Mouse (Mus musculus): ENCODE measurements around the gene Dglucy.
"Not testable (repeated sequence)": the region's sequence is repeated elsewhere in the genome, so short reads cannot be mapped to it uniquely, and the experiment has no call there.

Dglucy gene

DNA sequence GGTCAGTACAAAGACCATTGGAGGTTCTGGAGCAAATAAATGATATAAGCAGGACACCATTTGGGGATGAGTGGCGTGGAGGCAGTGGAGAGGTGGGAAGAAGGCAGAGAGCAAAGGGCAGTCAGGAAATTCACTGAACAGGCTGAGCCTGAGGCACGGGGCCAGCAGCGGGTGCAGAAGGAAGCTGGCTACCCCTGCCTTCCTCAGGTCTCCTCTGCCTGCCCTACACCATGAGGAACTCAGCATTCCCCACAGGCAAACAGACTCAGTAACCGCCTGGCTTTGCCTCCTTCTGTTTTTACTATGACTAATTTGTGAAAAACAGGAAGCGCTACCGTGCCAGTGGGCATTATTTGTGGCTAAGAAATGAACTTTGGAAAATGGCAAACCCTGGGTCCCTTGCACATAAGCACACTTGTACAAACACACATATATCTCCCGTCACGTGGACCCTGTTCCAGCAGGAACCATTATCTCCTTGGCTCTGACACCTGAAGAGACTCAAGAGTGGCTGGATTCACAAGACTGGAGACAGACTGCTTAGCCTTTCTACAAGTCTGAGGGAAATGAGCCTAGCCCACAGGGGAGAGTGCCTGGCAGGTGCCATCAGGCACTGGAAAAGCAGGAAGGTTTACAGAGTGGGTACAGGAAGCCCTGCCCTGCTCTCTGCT is 2.8 kb upstream of the Dglucy start:
- ChIA-PET POLR2A (no interaction called here), CTCF (no interaction called here)

GRCm38 (mm10) chr12:100776991-100777390 is 1.9 kb upstream of the Dglucy start:
- ChIA-PET POLR2A (no interaction called here), CTCF (no interaction called here)

- POLR2A ChIA-PET = interaction anchor here in 3 of 4 experiments (0.8 to 3.0 kb wide), 14 partner anchors 9 to 54 kb away, joined by 3 to 16 read pairs (median 4); no protein-coding TSS in a partner anchor
- CTCF ChIA-PET = interaction anchor here in 2 of 4 experiments (0.8 to 0.9 kb wide), 2 partner anchors 53 to 63 kb away, joined by 3 read pairs; no protein-coding TSS in a partner anchor
These were observed 452 bp upstream of the Dglucy start for GRCm38 (mm10) chr12:100778276-100778933.

DNA sequence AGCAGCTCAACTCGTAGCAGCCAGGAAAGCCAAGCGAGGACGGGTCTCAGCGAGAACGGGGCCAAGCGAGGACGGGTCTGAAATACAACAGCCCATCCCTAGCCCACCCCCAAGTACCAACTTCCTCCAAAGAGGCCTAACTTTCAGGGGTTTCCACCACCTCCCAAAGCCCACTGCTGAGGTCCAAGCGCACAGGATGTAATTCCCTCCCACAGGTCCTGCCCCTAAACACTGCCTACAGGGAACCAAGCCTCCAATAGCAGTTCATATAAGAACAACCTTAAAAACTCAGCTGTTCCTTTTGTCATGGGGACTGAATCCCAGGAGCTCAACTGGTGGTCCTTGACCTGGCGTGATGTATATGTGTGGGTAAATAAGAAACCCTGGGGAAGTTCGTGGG is 1.6 kb downstream of the Dglucy start:
- ChIA-PET POLR2A (interaction anchor here in 3 of 4 experiments (1.0 to 3.0 kb wide), 9 partner anchors 9 to 56 kb away, joined by 3 to 16 read pairs (median 5); no protein-coding TSS in a partner anchor), CTCF (no interaction called here)

- ChIA-PET CTCF (interaction anchor here in 2 of 4 experiments (1.0 to 1.1 kb wide), 2 partner anchors 11 to 59 kb away, joined by 4 to 5 read pairs; no protein-coding TSS in a partner anchor), POLR2A (interaction anchor here in 3 of 4 experiments (0.6 to 3.0 kb wide), 9 partner anchors 13 to 1347 kb away, joined by 3 to 8 read pairs (median 4); partner anchors contain the start of gene Slc24a4 (in 1 of the 3))
These were observed 2.7 kb downstream of the Dglucy start for GRCm38 (mm10) chr12:100781428-100782120.

- POLR2A ChIA-PET = interaction anchor here in 1 of 4 experiments (0.5 kb wide), 1 partner anchor 86 kb away, joined by 3 read pairs; no protein-coding TSS in a partner anchor
- CTCF ChIA-PET = no interaction called here
These were observed 5.3 kb downstream of the Dglucy start for GRCm38 (mm10) chr12:100784152-100784551.

- ChIA-PET CTCF (no interaction called here), POLR2A (no interaction called here)
These were observed 6.5 kb downstream of the Dglucy start for GRCm38 (mm10) chr12:100785344-100785743.

DNA sequence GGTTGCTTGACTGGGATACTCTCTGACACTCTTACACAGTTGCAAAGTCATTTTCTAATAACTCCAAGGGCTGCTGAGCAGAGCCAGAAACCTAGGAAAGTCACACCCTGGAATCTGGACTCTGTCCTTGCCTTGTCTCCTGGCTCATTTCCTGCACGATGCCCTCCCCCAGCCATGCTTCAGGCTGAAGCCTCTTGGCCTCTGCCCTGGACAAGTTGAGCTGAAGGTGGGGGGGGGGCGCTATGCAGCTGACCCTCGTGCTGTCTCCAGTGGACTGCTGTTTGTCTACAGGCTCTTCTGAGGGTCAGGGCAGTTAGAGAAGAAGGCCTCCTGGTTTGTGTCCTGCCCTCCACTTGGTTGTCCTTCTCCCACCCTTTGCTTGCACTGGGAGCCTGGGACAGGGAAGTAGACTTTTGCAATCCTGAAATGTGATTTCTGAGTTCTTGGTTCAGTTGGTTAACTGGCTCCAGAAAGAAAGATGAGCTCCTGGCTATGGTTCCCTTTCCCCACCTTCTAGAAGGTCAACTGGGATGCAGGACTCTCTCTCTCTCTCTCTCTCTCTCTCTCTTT is 11.2 kb downstream of the Dglucy start:
- POLR2A ChIA-PET = interaction anchor here in 3 of 4 experiments (0.6 to 1.4 kb wide), 3 partner anchors 11 to 64 kb away, joined by 3 to 7 read pairs (median 4); partner anchors contain the start of gene Dglucy (in 2 of the 3)
- CTCF ChIA-PET = interaction anchor here in 1 of 4 experiments (0.7 kb wide), 1 partner anchor 153 kb away, joined by 3 read pairs; no protein-coding TSS in a partner anchor

GRCm38 (mm10) chr12:100791425-100791824 is 12.6 kb downstream of the Dglucy start:
- CTCF ChIA-PET = no interaction called here
- POLR2A ChIA-PET = no interaction called here

- CTCF ChIA-PET = interaction anchor here in 2 of 4 experiments (0.5 to 1.7 kb wide), 3 partner anchors 34 to 157 kb away, joined by 3 to 4 read pairs (median 3); no protein-coding TSS in a partner anchor
- POLR2A ChIA-PET = interaction anchor here in 3 of 4 experiments (0.5 to 1.9 kb wide), 9 partner anchors 10 to 235 kb away, joined by 3 to 9 read pairs (median 4); partner anchors contain the start of gene Dglucy (in 2 of the 3)
These were observed 15.8 kb downstream of the Dglucy start for GRCm38 (mm10) chr12:100794450-100795230.

DNA sequence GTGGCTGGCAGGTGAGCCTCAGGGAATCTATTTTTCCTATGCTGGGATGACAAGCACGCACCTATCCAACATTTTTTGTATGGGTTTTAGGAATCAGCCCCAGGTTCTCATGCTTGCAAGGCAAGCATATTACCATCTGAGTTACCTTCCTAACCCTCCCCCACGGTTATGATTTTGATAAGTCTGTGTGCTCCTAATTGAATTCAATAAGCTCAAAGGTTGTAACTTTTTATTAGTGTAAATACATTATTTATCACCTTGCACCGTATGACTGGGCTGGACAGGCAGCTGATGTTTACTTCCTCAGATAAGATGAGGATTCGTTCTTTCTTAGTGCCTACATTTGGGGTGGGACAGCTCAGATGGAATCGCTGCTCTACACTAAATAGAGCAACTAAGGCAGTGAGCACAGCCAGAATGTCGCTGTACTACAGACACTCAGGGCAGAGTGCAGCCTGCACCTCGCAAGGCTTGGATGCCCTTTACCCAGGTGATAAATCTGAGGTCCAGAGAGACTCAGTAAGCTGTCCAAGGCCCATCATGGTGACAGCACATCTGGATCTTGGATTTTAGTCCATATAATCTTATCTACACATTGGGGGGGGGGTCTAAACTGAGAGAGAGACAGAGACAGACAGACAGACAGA is 16.7 kb downstream of the Dglucy start:
- ChIA-PET POLR2A (interaction anchor here in 2 of 4 experiments (0.7 to 1.9 kb wide), 5 partner anchors 16 to 485 kb away, joined by 3 to 8 read pairs (median 3); partner anchors contain the start of gene Dglucy (in 2 of the 2)), CTCF (interaction anchor here in 2 of 4 experiments (0.5 to 1.7 kb wide), 3 partner anchors 35 to 158 kb away, joined by 3 to 4 read pairs (median 3); no protein-coding TSS in a partner anchor)

GRCm38 (mm10) chr12:100803391-100803790 is 24.5 kb downstream of the Dglucy start:
- CTCF ChIA-PET = interaction anchor here in 1 of 4 experiments (0.8 kb wide), 1 partner anchor 225 kb away, joined by 3 read pairs; no protein-coding TSS in a partner anchor
- POLR2A ChIA-PET = not testable (repeated sequence)

DNA sequence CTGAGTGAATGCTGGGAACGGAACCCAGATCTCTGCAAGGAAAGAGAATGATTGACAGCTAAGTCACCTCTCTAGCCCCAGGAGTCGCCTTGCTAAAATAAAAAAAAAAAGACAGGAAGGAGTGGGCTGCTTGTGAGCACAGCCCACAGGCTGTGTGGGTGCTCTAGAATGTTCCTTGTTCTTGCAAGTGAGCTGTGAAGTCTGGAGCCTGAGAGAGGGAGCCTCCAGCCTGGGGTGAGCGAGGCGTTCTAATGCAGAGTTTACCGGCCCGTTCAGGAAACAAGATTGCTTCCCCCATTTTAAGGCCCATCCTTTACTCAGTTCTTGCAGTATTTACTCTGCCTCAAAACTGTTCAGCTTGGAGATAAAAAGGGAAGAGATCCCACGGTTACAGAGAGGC is 28.4 kb downstream of the Dglucy start:
- ChIA-PET POLR2A (interaction anchor here in 1 of 4 experiments (1.0 kb wide), 1 partner anchor 10 kb away, joined by 3 read pairs; no protein-coding TSS in a partner anchor), CTCF (no interaction called here)

DNA sequence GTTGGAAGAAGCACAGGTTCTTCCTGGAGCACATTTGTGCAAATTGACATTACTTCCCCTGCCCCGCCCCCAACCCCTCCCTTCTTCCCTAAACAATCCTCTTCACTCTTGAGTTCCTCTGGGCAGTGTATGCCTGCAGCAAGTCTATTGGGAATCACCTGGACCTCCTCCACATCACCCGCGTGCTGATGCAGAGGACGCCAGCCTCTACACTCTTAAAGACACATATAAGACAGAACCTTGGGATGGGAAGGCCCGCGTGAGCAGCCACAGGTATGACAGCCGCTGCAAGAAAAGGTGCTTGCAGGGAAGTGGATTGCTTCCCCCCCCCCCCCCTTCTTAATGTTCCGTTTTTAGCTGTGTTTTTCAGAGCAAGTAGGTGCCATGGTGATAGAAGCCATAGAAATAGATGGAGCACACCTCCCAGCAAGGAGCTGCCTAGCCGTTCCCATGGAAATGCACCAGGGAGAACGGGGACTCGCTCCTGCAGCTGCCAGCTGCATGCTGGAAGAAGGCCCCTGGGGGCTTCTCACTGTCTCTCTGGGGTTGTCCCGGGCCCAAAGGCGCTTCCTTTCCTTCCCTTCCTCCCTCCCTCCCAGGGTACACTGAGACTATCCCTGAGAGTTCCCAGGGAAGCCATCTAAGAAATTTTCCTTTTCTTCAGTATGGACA is 29.9 kb downstream of the Dglucy start:
- ChIA-PET POLR2A (interaction anchor here in 3 of 4 experiments (0.6 to 1.2 kb wide), 6 partner anchors 20 to 353 kb away, joined by 3 to 5 read pairs (median 4); no protein-coding TSS in a partner anchor), CTCF (interaction anchor here in 1 of 4 experiments (0.7 kb wide), 1 partner anchor 183 kb away, joined by 10 read pairs; no protein-coding TSS in a partner anchor)

- CTCF ChIA-PET = no interaction called here
- POLR2A ChIA-PET = interaction anchor here in 1 of 4 experiments (1.3 kb wide), 1 partner anchor 10 kb away, joined by 3 read pairs; no protein-coding TSS in a partner anchor
These were observed 31.7 kb downstream of the Dglucy start for GRCm38 (mm10) chr12:100810542-100810941.

- POLR2A ChIA-PET = interaction anchor here in 2 of 4 experiments (0.7 to 1.4 kb wide), 3 partner anchors 8 to 34 kb away, joined by 3 to 4 read pairs (median 3); no protein-coding TSS in a partner anchor
- CTCF ChIA-PET = no interaction called here
These were observed 35.0 kb downstream of the Dglucy start for GRCm38 (mm10) chr12:100813901-100814300.

GRCm38 (mm10) chr12:100814671-100815070 is 35.8 kb downstream of the Dglucy start:
- CTCF ChIA-PET = no interaction called here
- POLR2A ChIA-PET = interaction anchor here in 2 of 4 experiments (0.7 to 1.4 kb wide), 3 partner anchors 9 to 35 kb away, joined by 3 to 4 read pairs (median 3); no protein-coding TSS in a partner anchor
